Mouse (Mus musculus): ENCODE measurements around the gene Ocrl. TPM values are rescaled to one million over a fixed set of nuclear protein-coding genes. Genes with fewer than 3 reads are reported as not detected.
A peak's percentile ranks its signal among the peaks of the same experiment; 100 is the strongest.

The Ocrl gene
- polyA plus RNA-seq, 1 experiment from 2014 or later: 26.1 TPM

DNA sequence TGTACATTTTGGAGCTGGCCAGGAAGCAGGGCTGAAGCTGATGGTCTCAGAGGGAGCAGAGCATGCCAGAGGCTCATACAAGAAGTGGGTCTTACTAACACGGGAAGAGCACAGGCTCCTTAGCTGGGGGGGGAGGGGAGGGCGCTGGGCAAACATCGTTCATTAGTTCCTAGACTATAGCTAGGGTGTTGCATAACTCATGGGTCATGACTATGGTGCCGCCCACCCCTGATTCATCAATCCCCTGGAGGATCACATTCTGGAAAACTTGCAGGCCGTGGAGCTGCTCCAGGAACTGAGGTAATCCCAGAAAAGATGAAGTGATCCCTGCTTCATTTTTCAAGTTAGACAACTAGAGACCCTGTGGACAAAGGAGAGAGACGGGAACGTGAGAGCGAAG is 75.8 kb downstream of the Ocrl start:
- 65% methylated on average over 8 of the region's 8 CpGs for WGBS

DNA sequence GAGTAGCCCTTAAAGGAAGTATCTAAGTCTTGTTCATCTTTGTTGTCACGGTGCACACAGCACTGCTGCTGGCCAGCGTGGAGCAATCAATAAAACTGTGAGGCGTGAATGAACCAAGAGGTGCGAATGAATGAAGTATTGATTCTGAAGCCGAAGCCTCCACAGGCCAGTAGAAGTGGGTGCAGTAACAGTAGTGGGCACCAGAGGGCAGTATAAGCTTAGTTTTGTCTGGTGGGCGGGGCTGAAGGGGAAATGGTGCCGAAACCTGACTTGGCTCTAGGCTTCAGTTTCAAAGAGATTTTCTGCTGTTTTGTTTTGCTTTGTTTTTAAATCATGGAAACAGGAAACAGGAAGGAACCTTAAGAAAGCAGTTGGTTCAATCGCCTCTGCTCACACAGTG is 80.4 kb downstream of the Ocrl start:
- WGBS: 17% methylated on average over 8 of the region's 8 CpGs
- Histone ChIP-seq H3K27ac (no peak overlapping the region), H3K4me2 (replicated peaks) (peak overlapping the region; percentile 38), H3K9ac (no peak overlapping the region), H3K4me1 (no peaks in the 10 kb centered on the region), H3K9me3 (no peaks in the 10 kb centered on the region), H3K27me3 (no peaks in the 10 kb centered on the region), H3K4me3 (no peak overlapping the region), H3K36me3 (no peaks in the 10 kb centered on the region)
- no peak for ATAC-seq (ENCODE audit: low FRiP score, low read depth)

More for the DNA sequence above, 75.8 kb downstream of the Ocrl start:
- no peak for ATAC-seq (ENCODE audit: low FRiP score, low read depth)
- Histone ChIP-seq H3K27me3 (no peaks in the 10 kb centered on the region), H3K9ac (no peak overlapping the region), H3K4me2 (replicated peaks) (no peak overlapping the region), H3K36me3 (no peaks in the 10 kb centered on the region), H3K4me1 (no peaks in the 10 kb centered on the region), H3K27ac (no peak overlapping the region), H3K4me3 (no peak overlapping the region), H3K9me3 (no peaks in the 10 kb centered on the region)

- no peaks in the 10 kb centered on the region for H3K27me3 ChIP-seq
- H3K27ac ChIP-seq: no peak overlapping the region
- no peaks in the 10 kb centered on the region for H3K4me1 ChIP-seq
- H3K36me3 ChIP-seq: no peaks in the 10 kb centered on the region
- H3K9me3 ChIP-seq: no peaks in the 10 kb centered on the region
- no peak overlapping the region for H3K4me3 ChIP-seq
- no peak for ATAC-seq (ENCODE audit: low FRiP score, low read depth)
- no peak overlapping the region for H3K9ac ChIP-seq
- no peak overlapping the region for H3K4me2 ChIP-seq (replicated peaks)
- 80% methylated on average over 8 of the region's 8 CpGs for WGBS
Measured at GRCm38 (mm10) chrX:47998412-47998811, 86.2 kb downstream of the Ocrl start.

DNA sequence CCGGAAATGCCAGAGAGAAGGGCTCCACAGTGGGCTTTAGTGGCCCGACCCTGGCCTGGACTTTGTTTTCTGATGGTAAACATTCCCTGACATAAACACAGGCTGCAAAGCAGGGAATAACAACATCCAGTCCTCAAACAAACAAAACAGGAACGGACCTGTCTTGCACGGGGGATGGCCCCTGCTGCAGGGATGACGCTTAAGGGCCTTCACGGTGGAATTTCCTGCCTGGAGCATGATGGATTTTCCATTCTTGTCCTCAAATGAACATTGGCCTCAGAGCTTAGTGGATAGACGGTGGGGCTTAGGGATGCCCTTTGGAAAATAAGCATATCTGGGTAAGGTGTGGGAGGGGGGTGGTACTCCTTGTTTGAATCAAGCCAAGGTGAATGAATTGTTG is 89.0 kb downstream of the Ocrl start:
- Histone ChIP-seq H3K4me3 (no peak overlapping the region), H3K9ac (no peak overlapping the region)
- 49% methylated on average over 7 of the region's 7 CpGs for WGBS

GRCm38 (mm10) chrX:48004786-48005185 is 92.6 kb downstream of the Ocrl start:
- Histone ChIP-seq H3K4me3 (no peak overlapping the region), H3K9me3 (no peaks in the 10 kb centered on the region), H3K9ac (no peak overlapping the region), H3K4me1 (no peaks in the 10 kb centered on the region), H3K27me3 (no peaks in the 10 kb centered on the region), H3K27ac (no peak overlapping the region), H3K36me3 (no peaks in the 10 kb centered on the region), H3K4me2 (replicated peaks) (no peak overlapping the region)
- WGBS: 87% methylated on average over 1 of the region's 1 CpGs
- no peak for ATAC-seq (ENCODE audit: low FRiP score, low read depth)

More for the DNA sequence above, 89.0 kb downstream of the Ocrl start:
- Histone ChIP-seq H3K36me3 (no peaks in the 10 kb centered on the region), H3K4me1 (no peaks in the 10 kb centered on the region), H3K4me2 (replicated peaks) (no peak overlapping the region), H3K27ac (no peak overlapping the region), H3K9me3 (no peaks in the 10 kb centered on the region), H3K27me3 (no peaks in the 10 kb centered on the region)
- ATAC-seq (ENCODE audit: low FRiP score, low read depth): no peak

DNA sequence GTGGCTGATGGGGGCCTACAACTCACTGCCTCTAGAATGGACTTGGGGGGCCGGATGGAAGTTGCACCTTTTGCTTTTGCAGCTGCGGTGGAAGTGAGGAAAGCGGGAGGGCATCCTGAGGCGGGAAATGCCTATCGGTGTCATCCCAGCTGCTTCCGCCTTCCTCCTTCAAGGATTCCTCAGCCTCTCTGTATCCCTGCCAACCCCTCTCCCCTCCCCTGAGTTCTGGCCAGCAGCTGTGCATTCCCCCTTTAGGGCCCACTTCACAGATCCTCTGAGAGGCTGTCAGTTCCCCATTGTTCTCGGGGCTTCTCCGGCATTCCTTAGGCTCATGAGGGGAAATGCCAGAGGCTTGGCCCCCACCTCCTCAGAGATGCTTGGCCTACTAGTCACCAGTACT is 93.9 kb downstream of the Ocrl start:
- no peak for ATAC-seq (ENCODE audit: low FRiP score, low read depth)

GRCm38 (mm10) chrX:48011656-48012055 is 99.5 kb downstream of the Ocrl start:
- WGBS: 90% methylated on average over 3 of the region's 3 CpGs
- no peaks in the 10 kb centered on the region for H3K27me3 ChIP-seq
- no peak overlapping the region for H3K4me2 ChIP-seq (replicated peaks)
- ATAC-seq (ENCODE audit: low FRiP score, low read depth): no peak
- H3K36me3 ChIP-seq: no peaks in the 10 kb centered on the region
- no peaks in the 10 kb centered on the region for H3K4me1 ChIP-seq
- H3K9ac ChIP-seq: no peak overlapping the region
- H3K9me3 ChIP-seq: no peaks in the 10 kb centered on the region
- no peak overlapping the region for H3K4me3 ChIP-seq
- no peak overlapping the region for H3K27ac ChIP-seq

More for the DNA sequence above, 93.9 kb downstream of the Ocrl start:
- Histone ChIP-seq H3K4me3 (no peak overlapping the region), H3K9ac (no peak overlapping the region), H3K4me1 (no peaks in the 10 kb centered on the region), H3K27ac (no peak overlapping the region), H3K9me3 (no peaks in the 10 kb centered on the region), H3K4me2 (replicated peaks) (no peak overlapping the region), H3K36me3 (no peaks in the 10 kb centered on the region), H3K27me3 (no peaks in the 10 kb centered on the region)
- 73% methylated on average over 8 of the region's 8 CpGs for WGBS

Other genes with a start within 250 kb of the Ocrl start
- 49.7 and 52.1 TPM in 2 replicates for gene Smarca1, start 19.4 kb upstream of the Ocrl start, polyA plus RNA-seq (2015; fragmentation: Nextera tagmentation; extraction: Ambion mirVana)
- 8.9 and 9.3 TPM in 2 replicates for gene Apln, start 122.5 kb downstream of the Ocrl start, polyA plus RNA-seq (2015; fragmentation: Nextera tagmentation; extraction: Ambion mirVana)
- 3.6 and 4.3 TPM in 2 replicates for gene Xpnpep2, start 196.3 kb downstream of the Ocrl start, polyA plus RNA-seq (2015; fragmentation: Nextera tagmentation; extraction: Ambion mirVana)
- 1.4 and 1.8 TPM in 2 replicates for gene Sash3, start 234.0 kb downstream of the Ocrl start, polyA plus RNA-seq (2015; fragmentation: Nextera tagmentation; extraction: Ambion mirVana)

Data from limb, embryonic 13.5 days (tissue).